Mouse (Mus musculus): Measurements from ENCODE around the gene Col16a1.

The Col16a1 gene

DNA sequence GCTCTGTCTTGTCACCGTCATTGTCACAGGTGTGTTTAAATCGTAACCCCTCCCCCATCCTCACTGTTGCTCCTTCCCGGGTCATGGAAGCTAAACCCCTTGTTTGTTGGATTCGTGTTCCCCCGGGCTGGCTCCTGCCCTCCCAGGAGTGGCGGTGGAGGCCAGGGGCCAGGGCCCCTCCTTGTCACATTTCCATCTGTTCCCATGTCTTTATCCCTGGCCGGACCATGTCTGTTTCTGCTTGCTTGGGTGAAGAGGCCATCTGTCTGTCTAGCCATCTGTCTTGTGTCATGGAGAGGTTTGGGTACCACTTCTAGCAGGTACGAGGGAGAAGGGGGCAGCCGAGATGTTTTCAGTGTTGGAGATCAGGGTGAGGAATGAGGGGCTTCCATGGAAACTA is 34.6 kb downstream of the Col16a1 start:
- DNase-seq (ENCODE audit: low read depth in 1 of 2, low spot score in 2 of 2): no peak

DNA sequence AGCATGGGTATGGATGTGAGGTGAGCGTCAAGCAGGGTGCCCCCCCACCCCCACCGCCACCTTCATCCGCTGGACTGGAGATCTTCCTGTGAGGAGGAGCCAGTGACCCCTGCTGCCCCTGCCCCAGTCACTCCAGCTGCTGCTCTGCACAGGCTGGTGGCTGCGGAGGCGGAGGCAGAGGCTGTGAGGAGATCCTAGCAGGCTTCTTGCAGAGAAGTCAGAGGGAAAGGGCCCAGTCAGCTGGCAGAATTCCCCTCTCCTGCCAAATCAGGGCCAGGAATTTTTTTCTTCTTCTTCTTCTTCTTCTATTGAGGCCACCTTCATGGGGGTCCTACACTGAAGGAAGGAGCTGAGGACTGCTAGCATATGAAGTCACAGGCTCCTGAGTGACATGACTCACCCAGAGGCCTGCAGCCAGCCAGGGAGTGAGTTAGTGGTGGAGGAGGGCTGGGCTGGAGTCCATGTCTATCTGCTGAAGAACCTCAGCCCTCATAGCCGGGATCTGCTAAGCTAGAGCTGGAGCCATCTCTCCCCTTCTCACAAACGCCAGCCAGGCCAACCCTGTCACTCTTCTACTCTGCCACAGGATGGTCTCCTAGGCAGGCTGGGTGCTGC is 36.8 kb downstream of the Col16a1 start:
- no peak for DNase-seq (ENCODE audit: low read depth in 1 of 2, low spot score in 2 of 2)

- DNase-seq (ENCODE audit: low read depth in 1 of 2, low spot score in 2 of 2): no peak
Observed at GRCm38 (mm10) chr4:130085246-130085820, 37.7 kb downstream of the Col16a1 start.

- DNase-seq (ENCODE audit: low read depth in 1 of 2, low spot score in 2 of 2): peak; percentile 59 to 84
Observed at GRCm38 (mm10) chr4:130087293-130087692, 39.7 kb downstream of the Col16a1 start.

DNA sequence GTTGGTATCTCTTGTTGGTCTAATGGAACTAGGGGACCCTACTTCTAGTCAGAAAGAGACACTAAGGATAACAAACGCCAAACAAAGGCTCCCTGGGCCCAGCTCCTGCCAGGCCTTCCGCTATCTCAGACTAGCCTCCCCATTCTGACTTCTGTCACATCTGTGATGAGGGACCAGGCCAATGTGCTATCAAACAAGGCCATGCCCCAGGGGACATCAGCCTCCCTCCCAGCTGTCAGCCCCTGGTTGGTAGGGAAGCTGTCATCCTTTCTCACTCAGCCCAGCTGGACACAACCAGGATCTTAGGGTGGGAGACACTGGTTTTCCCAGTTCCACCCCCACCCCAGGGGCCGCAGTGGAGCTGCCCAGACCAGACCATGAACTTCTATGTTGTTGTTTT is 47.5 kb downstream of the Col16a1 start:
- DNase-seq (ENCODE audit: low read depth in 1 of 2, low spot score in 2 of 2): no peak

- DNase-seq (ENCODE audit: low read depth in 1 of 2, low spot score in 2 of 2): no peak
Observed at GRCm38 (mm10) chr4:130101183-130101582, 53.5 kb downstream of the Col16a1 start.

- DNase-seq (ENCODE audit: low read depth in 1 of 2, low spot score in 2 of 2): no peak
Observed at GRCm38 (mm10) chr4:130102111-130102651, 54.5 kb downstream of the Col16a1 start, which contains the start of gene Pef1. Gene Pef1 (plus strand): TSS chr4:130102558.

- DNase-seq (ENCODE audit: low read depth in 1 of 2, low spot score in 2 of 2): no peak
Observed at GRCm38 (mm10) chr4:130103632-130104031, 56.0 kb downstream of the Col16a1 start.

DNA sequence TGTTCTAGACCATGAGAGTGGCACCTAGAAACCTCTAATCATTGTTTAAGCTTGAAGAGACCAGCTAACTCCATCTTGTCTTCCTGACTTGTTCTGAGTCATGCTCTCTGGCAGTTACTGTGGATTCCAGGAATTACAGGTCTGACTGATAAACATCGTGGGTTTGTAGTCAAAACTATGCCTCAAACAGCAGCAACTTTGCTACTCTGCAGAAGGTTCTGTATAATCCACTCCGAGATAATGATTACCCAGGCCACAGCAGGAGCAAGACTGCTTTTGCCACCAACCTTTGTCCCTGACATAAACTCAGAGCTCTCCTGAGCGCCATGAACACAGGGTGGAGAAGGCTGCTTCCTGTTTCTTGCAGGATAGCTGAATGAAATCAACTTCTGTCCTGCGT is 56.9 kb downstream of the Col16a1 start:
- no peak for DNase-seq (ENCODE audit: low read depth in 1 of 2, low spot score in 2 of 2)

- DNase-seq (ENCODE audit: low read depth in 1 of 2, low spot score in 2 of 2): no peak
Observed at GRCm38 (mm10) chr4:130107065-130107443, 59.4 kb downstream of the Col16a1 start.

- DNase-seq (ENCODE audit: low read depth in 1 of 2, low spot score in 2 of 2): peak; percentile 97 to 98
Observed at GRCm38 (mm10) chr4:130107444-130108131, 59.9 kb downstream of the Col16a1 start.

DNA sequence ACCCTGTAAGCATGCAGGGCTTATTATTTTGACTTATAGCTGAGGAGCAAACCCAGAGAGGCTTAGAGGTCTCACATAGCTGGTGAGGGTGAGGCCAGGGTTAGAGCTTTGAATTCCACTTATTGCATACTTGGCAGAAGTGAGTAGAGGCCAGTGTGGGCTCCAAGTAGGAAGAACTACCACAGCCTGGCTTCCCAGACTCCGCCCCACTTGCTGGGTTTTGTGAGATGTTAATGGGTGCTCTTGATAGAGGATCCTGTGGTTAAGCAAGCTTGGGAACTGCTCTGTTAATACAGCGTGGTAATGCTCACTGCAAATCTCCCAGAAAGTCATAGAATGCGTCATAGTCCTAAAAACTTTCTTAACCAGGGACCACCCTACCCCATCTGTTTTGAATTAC is 61.3 kb downstream of the Col16a1 start:
- no peak for DNase-seq (ENCODE audit: low read depth in 1 of 2, low spot score in 2 of 2)

DNA sequence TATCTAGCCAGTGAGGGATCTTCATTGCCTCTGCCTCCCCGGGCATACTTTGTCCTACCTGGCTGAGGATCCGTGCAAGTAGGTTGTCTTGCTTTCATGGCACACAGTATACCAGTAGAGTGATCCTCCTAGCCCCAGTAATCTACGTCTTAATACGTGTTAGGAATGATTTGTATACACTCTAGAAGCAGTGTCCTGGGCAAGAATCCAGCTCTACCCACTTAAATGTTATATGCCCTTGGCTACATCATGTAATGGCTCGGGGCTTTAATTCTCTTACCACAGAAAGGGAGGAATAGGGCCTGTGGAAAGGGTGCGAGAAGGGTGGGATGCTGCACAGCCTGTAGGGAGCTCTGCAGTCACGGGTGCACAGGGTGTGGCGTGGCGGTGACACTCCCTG is 62.0 kb downstream of the Col16a1 start:
- DNase-seq (ENCODE audit: low read depth in 1 of 2, low spot score in 2 of 2): no peak

- DNase-seq (ENCODE audit: low read depth in 1 of 2, low spot score in 2 of 2): no peak
Observed at GRCm38 (mm10) chr4:130110091-130110490, 62.5 kb downstream of the Col16a1 start.

GRCm38 (mm10) chr4:130112299-130112698 is 64.7 kb downstream of the Col16a1 start:
- DNase-seq (ENCODE audit: low read depth in 1 of 2, low spot score in 2 of 2): peak; percentile 41 to 57

DNA sequence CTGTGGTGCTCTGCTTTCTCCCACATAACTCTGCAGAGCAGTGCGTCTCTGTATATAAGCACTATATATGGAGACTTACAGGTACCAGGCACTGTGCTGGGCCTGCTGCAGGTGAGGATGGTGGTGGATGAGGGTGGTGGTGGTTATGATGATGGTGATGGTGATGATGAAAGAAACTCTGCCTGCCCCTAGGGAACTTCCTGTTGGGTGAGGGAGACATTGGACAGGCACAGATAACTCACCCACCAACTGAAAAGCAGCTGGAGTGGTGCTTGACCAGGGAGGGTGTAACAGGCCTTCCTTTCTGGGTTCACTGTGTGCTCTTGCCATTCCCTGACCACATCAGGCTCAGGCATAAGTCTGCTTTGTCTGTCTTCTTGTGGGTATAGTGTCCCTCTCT is 65.1 kb downstream of the Col16a1 start:
- no peak for DNase-seq (ENCODE audit: low read depth in 1 of 2, low spot score in 2 of 2)

- no peak for DNase-seq (ENCODE audit: low read depth in 1 of 2, low spot score in 2 of 2)
Observed at GRCm38 (mm10) chr4:130120752-130121151, 73.1 kb downstream of the Col16a1 start.

DNA sequence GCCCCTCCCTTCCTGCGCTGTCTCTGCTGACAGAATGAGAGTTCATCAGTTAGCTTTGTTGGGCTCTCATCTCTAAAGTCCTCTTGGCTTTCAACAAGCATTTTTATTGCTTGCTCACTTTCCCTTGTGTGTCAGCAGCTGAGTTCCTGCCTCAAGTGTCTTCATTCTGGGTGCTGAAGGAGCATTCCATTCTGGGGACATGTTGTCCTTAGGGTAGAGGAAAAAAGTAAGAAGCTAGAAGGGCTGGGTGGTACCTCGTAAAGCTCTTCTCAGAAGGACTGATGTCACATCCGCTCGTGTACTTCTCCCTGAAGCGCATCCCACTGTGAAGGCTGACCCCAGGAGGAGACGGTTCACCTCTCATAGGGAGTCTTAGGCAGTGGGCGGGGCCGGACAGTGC is 73.9 kb downstream of the Col16a1 start:
- DNase-seq (ENCODE audit: low read depth in 1 of 2, low spot score in 2 of 2): no peak

- DNase-seq (ENCODE audit: low read depth in 1 of 2, low spot score in 2 of 2): no peak
Observed at GRCm38 (mm10) chr4:130123020-130123419, 75.4 kb downstream of the Col16a1 start.

DNA sequence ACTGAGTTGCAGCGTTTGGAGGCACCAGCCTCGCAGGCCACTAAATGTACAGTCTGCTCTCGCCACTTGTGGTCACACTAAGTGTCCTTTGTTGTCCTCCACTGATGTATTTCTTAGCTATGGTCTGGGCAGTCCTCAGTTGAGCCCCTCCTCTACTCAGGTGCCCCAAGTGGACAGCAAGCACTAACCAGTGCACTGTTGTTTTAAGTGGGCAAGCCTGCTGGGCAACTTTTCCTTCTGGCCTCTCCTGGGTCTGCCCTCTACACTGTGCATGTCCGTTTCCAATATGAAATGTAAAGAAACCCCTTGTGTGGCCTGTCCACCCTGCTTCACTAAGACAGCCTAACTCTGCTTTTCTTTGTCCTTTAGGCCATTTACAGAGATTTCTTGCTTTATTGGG is 76.5 kb downstream of the Col16a1 start:
- no peak for DNase-seq (ENCODE audit: low read depth in 1 of 2, low spot score in 2 of 2)

GRCm38 (mm10) chr4:130125164-130125563 is 77.5 kb downstream of the Col16a1 start:
- no peak for DNase-seq (ENCODE audit: low read depth in 1 of 2, low spot score in 2 of 2)

DNA sequence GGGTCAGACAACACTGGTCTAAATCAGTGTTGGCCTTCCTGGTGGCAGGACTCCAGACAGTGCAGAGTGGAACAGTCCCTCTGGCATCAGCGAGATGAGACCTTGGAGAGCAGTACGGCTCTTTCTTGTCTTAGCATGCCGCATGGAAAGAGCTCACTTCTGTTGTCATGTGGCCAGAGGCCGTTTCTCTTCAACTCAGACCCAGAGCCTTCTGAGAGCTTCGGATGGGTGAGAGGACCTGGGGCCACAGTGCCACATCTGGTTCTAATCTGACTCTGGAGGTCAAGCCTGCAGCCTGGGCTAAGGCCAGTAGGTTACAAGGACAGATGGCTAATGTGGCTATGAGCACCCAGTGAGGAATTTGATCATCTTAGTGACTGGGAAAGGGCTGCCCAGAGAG is 78.3 kb downstream of the Col16a1 start:
- DNase-seq (ENCODE audit: low read depth in 1 of 2, low spot score in 2 of 2): no peak

Measured in monocyte, adult 2 months (primary cell).